In genomic region chr11:117098784-117099183, GRCm38 (mm10) we compare ENCODE assay signal across 16 mouse cellular contexts. TPM values are rescaled to one million over a fixed set of nuclear protein-coding genes. Genes with fewer than 3 reads are reported as not detected.
DNase-seq lines count a peak whose midpoint lies in the region; ATAC-seq and TF ChIP-seq lines count a peak whose summit lies in the region.
"Had no signal": no experiment of that assay in that cellular context is flagged by ENCODE, and none has a peak within 500 bp of the region (broad histone marks: within the 10 kb centered on the region; RNA-seq: fewer than 3 reads in every experiment).

No protein-coding gene starts in this region.

- 0 out of 2 replicates have a peak, but pooled peaks cover 6% of the 10 kb centered on the region for H3K27me3 ChIP-seq in heart, embryonic 13.5 days (replicated peaks)
- H3K27me3 ChIP-seq in myocyte (ENCODE audit: control insufficient read depth, insufficient read depth, insufficient read length), result no peaks in the 10 kb centered on the region
- H3K27me3 ChIP-seq in hindbrain, embryonic 14.5 days (ENCODE audit: control insufficient read depth, insufficient read depth, low read length), result no peaks in the 10 kb centered on the region
- H3K27me3 ChIP-seq: forebrain, embryonic 15.5 days; hindbrain, embryonic 15.5 days; neural tube, embryonic 15.5 days had no signal

- peaks cover 78% of the 10 kb centered on the region for H3K4me1 ChIP-seq in heart, embryonic 13.5 days
- H3K4me1 ChIP-seq in brown adipose tissue, adult 24 weeks (ENCODE audit: control insufficient read depth, insufficient read depth, insufficient read length, low read length), result peaks cover 52% of the 10 kb centered on the region
- H3K4me1 ChIP-seq in hindbrain, embryonic 14.5 days (replicated peaks; ENCODE audit: control insufficient read depth, insufficient read depth, low read length), result peaks cover 5% of the 10 kb centered on the region
- H3K4me1 ChIP-seq: neural tube, embryonic 15.5 days had no signal

- TF ChIP-seq CTCF in layer of hippocampus, adult 2 months (conservative IDR thresholded peaks at IDR 0.05), result no peak

- H3K79me2 ChIP-seq in myocyte (ENCODE audit: control insufficient read depth, insufficient read depth), result no peaks in the 10 kb centered on the region

- intact Hi-C loops in heart, postnatal 14 days (cut with DNase I), result no loop called here

- no peak overlapping the region for H3K9ac ChIP-seq in heart, embryonic 13.5 days
- no peak overlapping the region for H3K9ac ChIP-seq in hindbrain, embryonic 14.5 days
- H3K9ac ChIP-seq: forebrain, embryonic 15.5 days; hindbrain, embryonic 15.5 days; liver, embryonic 12.5 days; neural tube, embryonic 15.5 days had no signal

- WGBS in heart, embryonic 13.5 days, result 78% methylated on average over 3 of the region's 3 CpGs
- 84% methylated on average over 3 of the region's 3 CpGs for WGBS in hindbrain, embryonic 14.5 days

- H3K27ac ChIP-seq in heart, embryonic 13.5 days (replicated peaks), result peak overlapping the region; percentile 17
- H3K27ac ChIP-seq in layer of hippocampus, adult 2 months, result peak overlapping the region; percentile 88
- H3K27ac ChIP-seq in brown adipose tissue, adult 24 weeks (replicated peaks; ENCODE audit: low read depth, low read length), result peak overlapping the region; percentile 100
- no peak overlapping the region for H3K27ac ChIP-seq in hindbrain, embryonic 14.5 days
- H3K27ac ChIP-seq: forebrain, embryonic 15.5 days; hindbrain, embryonic 15.5 days; liver, embryonic 12.5 days; neural tube, embryonic 15.5 days had no signal

- no peak for DNase-seq in heart, postnatal 14 days
- no peak for DNase-seq in layer of hippocampus, adult 2 months (ENCODE audit: low spot score in 2 of 2)
- DNase-seq in layer of hippocampus, adult 11-12 months (ENCODE audit: low spot score), result no peak
- no peak for DNase-seq in hindbrain, embryonic 14.5 days (ENCODE audit: low spot score)
- DNase-seq in right cerebral cortex, postnatal 10 days (ENCODE audit: low spot score in 2 of 2), result no peak
- DNase-seq: cerebellum, adult 11 months; kidney, adult 9 months; thymus, adult 18-20 months had no signal

- ATAC-seq in heart, embryonic 13.5 days (ENCODE audit: extremely low read depth, insufficient number of reproducible peaks, low FRiP score, low TSS enrichment), result no peak
- ATAC-seq in hindbrain, embryonic 14.5 days (ENCODE audit: low FRiP score), result no peak
- ATAC-seq: forebrain, embryonic 15.5 days; liver, embryonic 12.5 days had no signal

- H3K4me2 ChIP-seq in heart, embryonic 13.5 days, result no peak overlapping the region
- H3K4me2 ChIP-seq in myocyte (ENCODE audit: low read depth), result peak overlapping the region; percentile 43
- no peak overlapping the region for H3K4me2 ChIP-seq in hindbrain, embryonic 14.5 days (replicated peaks)
- H3K4me2 ChIP-seq: forebrain, embryonic 15.5 days; hindbrain, embryonic 15.5 days; liver, embryonic 12.5 days; midbrain, embryonic 11.5 days; neural tube, embryonic 15.5 days had no signal

- no peaks in the 10 kb centered on the region for H3K36me3 ChIP-seq in heart, embryonic 13.5 days
- H3K36me3 ChIP-seq in myocyte (ENCODE audit: control insufficient read depth, insufficient read depth), result no peaks in the 10 kb centered on the region
- H3K36me3 ChIP-seq in hindbrain, embryonic 14.5 days (replicated peaks; ENCODE audit: control insufficient read depth, insufficient read depth), result no peaks in the 10 kb centered on the region
- H3K36me3 ChIP-seq: forebrain, embryonic 15.5 days; hindbrain, embryonic 15.5 days; liver, embryonic 12.5 days; neural tube, embryonic 15.5 days had no signal

- no peaks in the 10 kb centered on the region for H3K9me3 ChIP-seq in heart, embryonic 13.5 days
- H3K9me3 ChIP-seq in hindbrain, embryonic 14.5 days (ENCODE audit: control insufficient read depth, low read length), result no peaks in the 10 kb centered on the region
- H3K9me3 ChIP-seq: forebrain, embryonic 15.5 days; hindbrain, embryonic 15.5 days; liver, embryonic 12.5 days; neural tube, embryonic 15.5 days had no signal

- no peak overlapping the region for H3ac ChIP-seq in myocyte (ENCODE audit: control insufficient read depth, insufficient read length)

- H3K4me3 ChIP-seq in heart, embryonic 13.5 days, result no peak overlapping the region
- no peak overlapping the region for H3K4me3 ChIP-seq in layer of hippocampus, adult 2 months
- H3K4me3 ChIP-seq in brown adipose tissue, adult 24 weeks (ENCODE audit: insufficient read depth, low read depth, low read length), result no peak overlapping the region
- H3K4me3 ChIP-seq in myocyte, result no peak overlapping the region
- no peak overlapping the region for H3K4me3 ChIP-seq in hindbrain, embryonic 14.5 days (replicated peaks; ENCODE audit: low read length)
- H3K4me3 ChIP-seq: forebrain, embryonic 15.5 days; hindbrain, embryonic 15.5 days; liver, embryonic 12.5 days; neural tube, embryonic 15.5 days had no signal

- no peak for TF ChIP-seq POLR2A in myocyte (IDR thresholded peaks at IDR 0.05; ENCODE audit: insufficient read length, low read depth)

TF ChIP-seq in myocyte, 11 proteins besides CTCF, POLR2A, EP300 and RAD21:
- TF ChIP-seq E2F4 (IDR thresholded peaks at IDR 0.05; ENCODE audit: insufficient read depth), result no peak
- no peak for TF ChIP-seq MYOG (IDR thresholded peaks at IDR 0.05; ENCODE audit: control insufficient read depth in 1 of 3, insufficient read depth in 1 of 3, insufficient read length in 2 of 3, low read depth in 2 of 3)
- peak; percentile 69 for TF ChIP-seq USF1 (IDR thresholded peaks at IDR 0.05; ENCODE audit: low read depth)
- no peak for TF ChIP-seq TCF12 (IDR thresholded peaks at IDR 0.05; ENCODE audit: insufficient read depth, poor library complexity, severe bottlenecking)

RNA-seq across cellular contexts. Expression of gene Sec14l1, which starts 16.2 kb away (rescaled TPM):
- polyA plus RNA-seq in heart, embryonic 13.5 days (2015; fragmentation: Nextera tagmentation; extraction: Ambion mirVana), result 44.5 and 45.3 TPM in 2 replicates
- 10 to 100 TPM; 89.1 to 92.0 TPM for total RNA-seq in heart, postnatal 14 days (2021)
- total RNA-seq in layer of hippocampus, adult 2 months (2021), result 100 to 1,000 TPM; 226 to 239 TPM
- 35.4 and 37.4 TPM in 2 replicates for polyA plus RNA-seq in brown adipose tissue, adult 24 weeks (2012; ENCODE audit: insufficient read depth, insufficient read length, missing spikeins)
- polyA plus RNA-seq in myocyte (2012; fragmentation: generic; extraction: Trizol), result 84.8 TPM
- 41.2 and 41.9 TPM in 2 replicates for polyA plus RNA-seq in hindbrain, embryonic 14.5 days (2014; fragmentation: Nextera tagmentation; extraction: Ambion mirVana)
